Mouse (Mus musculus) lung, adult 2 months (tissue): Measurements from ENCODE around the gene Dnmt1. TPM values are rescaled to one million over a fixed set of nuclear protein-coding genes. Genes with fewer than 3 reads are reported as not detected.

Source experiments
- DNase-seq: peaks from one replicate; pipeline ENCODE4 v3.0.0; 2022
- H3K4me1 ChIP-seq: fragments of 200-500 bp; 2 replicates; pipeline ENCODE4 v1.6.1; 2011; ENCODE audit warnings: low read length; ENCODE audit not compliant: control insufficient read depth, insufficient read depth
- H3K4me3 ChIP-seq: fragments of 200-500 bp; replicated peaks from 2 replicates; pipeline ENCODE3; 2011; ENCODE audit warnings: low read depth, mild to moderate bottlenecking, control low read depth, low read length; ENCODE audit errors: extremely low read depth
- CTCF ChIP-seq: fragments of 200-500 bp; IDR thresholded peaks from 2 replicates; pipeline ENCODE4 v1.5.1; 2011; ENCODE audit warnings: mild to moderate bottlenecking, low read length, control low read depth; ENCODE audit not compliant: insufficient read depth
- POLR2A ChIP-seq: fragments of 200-500 bp; IDR thresholded peaks from 2 replicates; pipeline ENCODE4 v1.6.1; 2011; ENCODE audit warnings: low read depth, mild to moderate bottlenecking, control low read depth, low read length, borderline replicate concordance; ENCODE audit errors: extremely low read depth
- WGBS: fragments of 180-500 bp; shearing (Covaris S2); methylation state at CpG from one replicate; pipeline ENCODE4 v1.1.7; 2018; 5-methylcytosine and 5-hydroxymethylcytosine counted together
- polyA plus RNA-seq: library from polyadenylated mRNA; depleted of rRNA; stranded (reverse); fragments of >200 nt; gene quantifications from 2 replicates; pipeline ENCODE4 v1.2.3, GENCODE M21; 2012

Gene Dnmt1
- polyA plus RNA-seq, 1 experiment, result 22.8 TPM

- no peak for DNase-seq
- WGBS, result 50% methylated on average over 7 of the region's 7 CpGs
- Histone ChIP-seq H3K4me1 (peaks cover 17% of the 10 kb centered on the region), H3K4me3 (no peak overlapping the region)
- TF ChIP-seq CTCF (no peak), POLR2A (no peak)
Observed at GRCm38 (mm10) chr9:20971751-20972140, 12.1 kb upstream of the Dnmt1 start.

- WGBS, result 64% methylated on average over 5 of the region's 5 CpGs
- DNase-seq, result no peak
- TF ChIP-seq CTCF, result no peak
- no peak for TF ChIP-seq POLR2A
- Histone ChIP-seq H3K4me1 (no peaks in the 10 kb centered on the region), H3K4me3 (no peak overlapping the region)
Observed at GRCm38 (mm10) chr9:20966747-20967146, 7.1 kb upstream of the Dnmt1 start.

- TF ChIP-seq POLR2A (no peak), CTCF (no peak)
- no peaks in the 10 kb centered on the region for H3K4me1 ChIP-seq
- no peak overlapping the region for H3K4me3 ChIP-seq
- WGBS, result 76% methylated on average over 3 of the region's 3 CpGs
- DNase-seq, result no peak
Observed at GRCm38 (mm10) chr9:20966008-20966407, 6.3 kb upstream of the Dnmt1 start.

GRCm38 (mm10) chr9:20965606-20966005 is 5.9 kb upstream of the Dnmt1 start:
- no peak for TF ChIP-seq CTCF
- no peak for TF ChIP-seq POLR2A
- WGBS, result 74% methylated on average over 4 of the region's 4 CpGs
- H3K4me3 ChIP-seq, result no peak overlapping the region
- no peaks in the 10 kb centered on the region for H3K4me1 ChIP-seq
- no peak for DNase-seq

GRCm38 (mm10) chr9:20961557-20961956 is 1.9 kb upstream of the Dnmt1 start:
- Histone ChIP-seq H3K4me3 (no peak overlapping the region), H3K4me1 (no peaks in the 10 kb centered on the region)
- TF ChIP-seq CTCF, result no peak
- no peak for TF ChIP-seq POLR2A
- no peak for DNase-seq
- 45% methylated on average over 9 of the region's 9 CpGs for WGBS

- Histone ChIP-seq H3K4me1 (0 out of 2 replicates have a peak, but pooled peaks cover 2% of the 10 kb centered on the region), H3K4me3 (no peak overlapping the region)
- no peak for DNase-seq
- 65% methylated on average over 3 of the region's 3 CpGs for WGBS
- TF ChIP-seq CTCF (no peak), POLR2A (no peak)
Observed at GRCm38 (mm10) chr9:20956989-20957388, 2.7 kb downstream of the Dnmt1 start.

- under 1% methylated on average over 51 of the region's 51 CpGs for WGBS
- peak overlapping the region; percentile 94 for H3K4me3 ChIP-seq
- H3K4me1 ChIP-seq, result peaks cover 6% of the 10 kb centered on the region; the same call in 1 of the 2 replicates
- TF ChIP-seq CTCF, result no peak
- TF ChIP-seq POLR2A, result peak; percentile 25; the same call in 1 of the 2 replicates
- peak; percentile 91 for DNase-seq
Observed at GRCm38 (mm10) chr9:20952520-20953227, 7.0 kb downstream of the Dnmt1 start.

GRCm38 (mm10) chr9:20951966-20952519 is 7.6 kb downstream of the Dnmt1 start:
- 2% methylated on average over 17 of the region's 17 CpGs for WGBS
- TF ChIP-seq CTCF, result no peak
- TF ChIP-seq POLR2A, result no peak
- Histone ChIP-seq H3K4me3 (peak overlapping the region; percentile 94), H3K4me1 (peaks cover 6% of the 10 kb centered on the region; the same call in 1 of the 2 replicates)
- DNase-seq, result no peak

GRCm38 (mm10) chr9:20951441-20951840 is 8.2 kb downstream of the Dnmt1 start:
- no peak for TF ChIP-seq POLR2A
- TF ChIP-seq CTCF, result no peak
- Histone ChIP-seq H3K4me1 (peaks cover 6% of the 10 kb centered on the region; the same call in 1 of the 2 replicates), H3K4me3 (peak overlapping the region; percentile 2)
- no peak for DNase-seq
- 6% methylated on average over 14 of the region's 14 CpGs for WGBS

GRCm38 (mm10) chr9:20950419-20950818 is 9.3 kb downstream of the Dnmt1 start:
- TF ChIP-seq POLR2A (no peak), CTCF (no peak)

More at GRCm38 (mm10) chr9:20950419-20950818, 9.3 kb downstream of the Dnmt1 start:
- Histone ChIP-seq H3K4me3 (no peak overlapping the region), H3K4me1 (peaks cover 6% of the 10 kb centered on the region; the same call in 1 of the 2 replicates)
- no peak for DNase-seq
